Mouse (Mus musculus): ENCODE results near the gene Fance. TPM values are rescaled to one million over a fixed set of nuclear protein-coding genes. Genes with fewer than 3 reads are reported as not detected.
"Not testable (repeated sequence)": the region's sequence is repeated elsewhere in the genome, so short reads cannot be mapped to it uniquely, and the experiment has no call there.

Fance gene
- polyA plus RNA-seq, 1 experiment from 2014 or later = 34.0 TPM

DNA sequence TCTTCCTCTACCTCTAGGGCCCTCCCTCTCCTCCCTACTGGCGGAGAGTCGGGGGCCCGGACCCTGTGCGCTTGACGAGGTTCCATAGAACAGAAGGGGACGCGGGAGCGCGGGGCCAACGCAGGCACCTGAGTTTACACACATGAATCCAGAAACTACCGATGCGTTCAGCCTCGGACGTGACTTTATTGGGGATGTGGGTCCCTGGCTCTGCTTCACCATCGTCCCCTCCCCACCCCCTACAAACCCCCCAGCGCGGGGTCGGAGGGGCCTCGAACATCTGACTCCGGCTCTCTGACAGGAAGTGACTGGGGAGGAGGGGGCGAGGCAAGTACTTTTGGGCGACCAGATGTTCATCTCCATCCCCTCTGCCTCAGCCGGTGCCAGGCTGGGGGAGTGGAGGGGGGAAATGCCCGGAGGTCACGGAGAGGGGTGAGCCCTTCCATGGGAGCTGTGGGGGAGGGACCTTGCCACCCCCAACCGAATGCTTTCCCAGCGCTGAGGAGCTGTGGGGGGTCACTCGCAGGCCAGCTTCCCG, 38.1 kb downstream of the Fance start:
- ATAC-seq (ENCODE audit: low FRiP score, low TSS enrichment) = no peak
- Histone ChIP-seq H3K4me2 (replicated peaks; ENCODE audit: low read depth, low read length) (peak overlapping the region; percentile 96), H3K27me3 (ENCODE audit: insufficient read depth, low read length) (no peaks in the 10 kb centered on the region), H3K4me1 (ENCODE audit: insufficient read depth, low read length) (peaks cover 43% of the 10 kb centered on the region), H3K9ac (replicated peaks; ENCODE audit: low read length) (peak overlapping the region; percentile 94), H3K36me3 (ENCODE audit: insufficient read depth, low read length) (no peaks in the 10 kb centered on the region), H3K4me3 (ENCODE audit: low read length) (peak overlapping the region; percentile 88), H3K27ac (ENCODE audit: low read length) (peak overlapping the region; percentile 99), H3K9me3 (ENCODE audit: low read length) (no peaks in the 10 kb centered on the region)
- WGBS = 1% methylated on average over 29 of the region's 29 CpGs

GRCm38 (mm10) chr17:28352018-28352417, 38.7 kb downstream of the Fance start:
- Histone ChIP-seq H3K4me3 (ENCODE audit: low read length) (peak overlapping the region; percentile 88; the same call in 1 of the 2 replicates), H3K4me2 (replicated peaks; ENCODE audit: low read depth, low read length) (peak overlapping the region; percentile 96), H3K36me3 (ENCODE audit: insufficient read depth, low read length) (no peaks in the 10 kb centered on the region), H3K27me3 (ENCODE audit: insufficient read depth, low read length) (no peaks in the 10 kb centered on the region), H3K27ac (ENCODE audit: low read length) (peak overlapping the region; percentile 99), H3K9ac (replicated peaks; ENCODE audit: low read length) (peak overlapping the region; percentile 94), H3K4me1 (ENCODE audit: insufficient read depth, low read length) (peaks cover 37% of the 10 kb centered on the region), H3K9me3 (ENCODE audit: low read length) (no peaks in the 10 kb centered on the region)
- 15% methylated on average over 11 of the region's 11 CpGs for WGBS
- no peak for ATAC-seq (ENCODE audit: low FRiP score, low TSS enrichment)

DNA sequence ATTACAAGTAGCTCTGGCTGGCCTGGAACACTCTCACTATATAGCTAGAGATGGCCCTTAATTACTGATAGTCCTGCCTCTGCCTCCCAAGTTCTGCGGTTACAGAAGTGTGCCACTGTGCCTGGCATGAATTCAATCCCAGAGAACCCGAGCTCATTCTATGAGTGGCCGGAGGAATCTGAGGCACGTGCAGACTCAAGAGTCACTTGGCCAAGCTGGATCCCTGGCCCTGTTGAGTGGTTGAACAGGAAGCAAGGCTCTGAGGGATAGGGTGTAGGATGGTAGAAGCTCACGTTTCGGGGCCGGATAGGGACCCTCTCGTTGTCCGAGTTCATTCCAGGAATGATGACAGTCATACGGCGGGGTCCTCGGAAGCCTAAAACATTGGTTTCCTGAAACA, 42.6 kb downstream of the Fance start:
- no peak overlapping the region for H3K27ac ChIP-seq (ENCODE audit: low read length)
- WGBS = 78% methylated on average over 12 of the region's 12 CpGs
- H3K9ac ChIP-seq (replicated peaks; ENCODE audit: low read length) = no peak overlapping the region
- no peak for ATAC-seq (ENCODE audit: low FRiP score, low TSS enrichment)
- no peak overlapping the region for H3K4me3 ChIP-seq (ENCODE audit: low read length)
- H3K9me3 ChIP-seq (ENCODE audit: low read length) = no peaks in the 10 kb centered on the region
- H3K36me3 ChIP-seq (ENCODE audit: insufficient read depth, low read length) = no peaks in the 10 kb centered on the region
- no peaks in the 10 kb centered on the region; the same call in 1 of the 2 replicates for H3K27me3 ChIP-seq (ENCODE audit: insufficient read depth, low read length)
- no peak overlapping the region for H3K4me2 ChIP-seq (replicated peaks; ENCODE audit: low read depth, low read length)
- peaks cover 10% of the 10 kb centered on the region for H3K4me1 ChIP-seq (ENCODE audit: insufficient read depth, low read length)

- not testable (repeated sequence) for H3K27ac ChIP-seq (ENCODE audit: low read length); H3K36me3 ChIP-seq (ENCODE audit: insufficient read depth, low read length); H3K9ac ChIP-seq (replicated peaks; ENCODE audit: low read length); H3K9me3 ChIP-seq (ENCODE audit: low read length); H3K4me3 ChIP-seq (ENCODE audit: low read length)
- Histone ChIP-seq H3K4me2 (replicated peaks; ENCODE audit: low read depth, low read length) (0 out of 2 replicates have a peak overlapping the region, but pooled peaks have one; percentile 11), H3K27me3 (ENCODE audit: insufficient read depth, low read length) (peaks cover 10% of the 10 kb centered on the region), H3K4me1 (ENCODE audit: insufficient read depth, low read length) (peaks cover 17% of the 10 kb centered on the region)
- 19% methylated on average over 22 of the region's 24 CpGs for WGBS
- peak; percentile 21; the same call in 1 of the 2 replicates for ATAC-seq (ENCODE audit: low FRiP score, low TSS enrichment)
These were observed 45.4 kb downstream of the Fance start for GRCm38 (mm10) chr17:28358576-28359261.

DNA sequence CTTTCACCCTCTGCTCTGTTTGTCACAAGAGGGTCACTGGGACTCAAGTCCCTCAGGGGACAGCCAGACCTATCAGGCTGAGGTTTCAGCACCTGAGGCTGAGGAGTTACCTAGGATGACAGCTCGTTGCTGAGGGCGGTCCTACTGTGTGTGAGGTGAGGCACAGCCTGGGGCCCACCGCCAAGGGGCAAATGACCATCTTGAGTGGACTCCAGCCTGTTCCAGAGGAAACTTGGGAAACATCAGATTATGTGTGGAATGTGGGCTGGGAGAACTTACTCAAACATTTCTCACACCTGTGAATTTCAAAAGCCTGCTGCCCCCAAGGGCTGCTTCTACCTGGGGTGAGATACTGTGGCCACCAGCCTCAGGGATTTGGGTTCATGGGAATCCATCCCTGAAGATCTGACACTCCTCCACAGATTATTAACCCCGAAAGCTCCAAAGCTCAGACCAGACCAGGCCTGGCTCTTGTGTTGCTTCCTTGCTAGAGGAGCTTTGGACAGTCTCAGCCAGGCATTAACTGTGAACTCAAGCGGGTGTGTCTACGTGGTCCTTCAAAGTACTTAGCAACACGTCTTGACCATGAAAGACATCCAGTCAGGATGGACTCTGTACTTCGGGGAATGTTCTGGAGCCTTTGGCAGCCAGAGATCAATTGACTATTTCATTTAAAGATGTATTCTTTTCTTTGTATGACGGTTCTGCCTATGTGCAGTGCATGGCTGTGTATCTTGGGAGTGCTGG, 47.4 kb downstream of the Fance start:
- Histone ChIP-seq H3K4me2 (replicated peaks; ENCODE audit: low read depth, low read length) (no peak overlapping the region), H3K9me3 (ENCODE audit: low read length) (no peaks in the 10 kb centered on the region), H3K9ac (replicated peaks; ENCODE audit: low read length) (no peak overlapping the region), H3K4me3 (ENCODE audit: low read length) (no peak overlapping the region), H3K27ac (ENCODE audit: low read length) (no peak overlapping the region), H3K27me3 (ENCODE audit: insufficient read depth, low read length) (peaks cover 28% of the 10 kb centered on the region), H3K4me1 (ENCODE audit: insufficient read depth, low read length) (peaks cover 28% of the 10 kb centered on the region), H3K36me3 (ENCODE audit: insufficient read depth, low read length) (no peaks in the 10 kb centered on the region)
- 73% methylated on average over 9 of the region's 9 CpGs for WGBS
- ATAC-seq (ENCODE audit: low FRiP score, low TSS enrichment) = no peak

DNA sequence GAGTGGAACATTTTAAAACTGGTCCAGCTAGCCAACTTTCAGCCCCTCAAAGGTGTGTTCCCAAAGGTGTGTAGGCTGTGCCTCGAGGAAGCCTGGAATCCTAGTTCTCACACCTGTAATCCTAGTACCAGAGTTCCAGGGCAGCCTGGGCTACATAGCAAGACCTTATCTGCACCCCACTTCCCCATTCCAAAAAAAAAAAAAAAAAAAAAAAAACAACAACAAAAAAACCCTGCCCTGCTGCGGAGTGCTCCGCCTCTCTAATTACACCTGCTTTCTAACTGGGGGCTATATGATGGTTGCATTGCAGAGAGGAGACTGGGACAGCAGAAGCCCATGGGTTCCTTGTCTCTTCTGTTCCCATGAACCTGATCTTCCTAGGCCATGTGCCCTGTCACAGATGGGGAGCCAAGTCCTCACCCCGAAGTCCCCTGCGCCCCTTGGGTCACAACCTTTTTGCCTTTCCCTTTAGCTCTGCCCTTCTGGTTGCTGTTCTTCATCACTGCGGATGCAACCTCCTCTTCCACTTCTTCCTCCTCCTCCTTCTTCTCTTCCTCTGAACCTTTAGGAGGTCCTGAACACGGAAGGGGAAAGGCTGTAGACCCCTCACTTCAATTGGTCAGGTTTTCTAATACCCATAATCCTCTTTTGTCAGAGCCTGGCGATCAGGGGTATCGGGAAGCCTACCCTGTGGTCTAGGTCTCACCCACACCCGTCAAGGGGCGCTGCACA, 48.8 kb downstream of the Fance start:
- peaks cover 28% of the 10 kb centered on the region for H3K4me1 ChIP-seq (ENCODE audit: insufficient read depth, low read length)
- no peak overlapping the region for H3K27ac ChIP-seq (ENCODE audit: low read length)
- peak overlapping the region; percentile 42 for H3K4me3 ChIP-seq (ENCODE audit: low read length)
- ATAC-seq (ENCODE audit: low FRiP score, low TSS enrichment) = no peak
- H3K27me3 ChIP-seq (ENCODE audit: insufficient read depth, low read length) = peaks cover 28% of the 10 kb centered on the region
- no peaks in the 10 kb centered on the region for H3K36me3 ChIP-seq (ENCODE audit: insufficient read depth, low read length)
- H3K4me2 ChIP-seq (replicated peaks; ENCODE audit: low read depth, low read length) = peak overlapping the region; percentile 60
- H3K9ac ChIP-seq (replicated peaks; ENCODE audit: low read length) = peak overlapping the region; percentile 58
- 40% methylated on average over 11 of the region's 11 CpGs for WGBS
- no peaks in the 10 kb centered on the region for H3K9me3 ChIP-seq (ENCODE audit: low read length)

DNA sequence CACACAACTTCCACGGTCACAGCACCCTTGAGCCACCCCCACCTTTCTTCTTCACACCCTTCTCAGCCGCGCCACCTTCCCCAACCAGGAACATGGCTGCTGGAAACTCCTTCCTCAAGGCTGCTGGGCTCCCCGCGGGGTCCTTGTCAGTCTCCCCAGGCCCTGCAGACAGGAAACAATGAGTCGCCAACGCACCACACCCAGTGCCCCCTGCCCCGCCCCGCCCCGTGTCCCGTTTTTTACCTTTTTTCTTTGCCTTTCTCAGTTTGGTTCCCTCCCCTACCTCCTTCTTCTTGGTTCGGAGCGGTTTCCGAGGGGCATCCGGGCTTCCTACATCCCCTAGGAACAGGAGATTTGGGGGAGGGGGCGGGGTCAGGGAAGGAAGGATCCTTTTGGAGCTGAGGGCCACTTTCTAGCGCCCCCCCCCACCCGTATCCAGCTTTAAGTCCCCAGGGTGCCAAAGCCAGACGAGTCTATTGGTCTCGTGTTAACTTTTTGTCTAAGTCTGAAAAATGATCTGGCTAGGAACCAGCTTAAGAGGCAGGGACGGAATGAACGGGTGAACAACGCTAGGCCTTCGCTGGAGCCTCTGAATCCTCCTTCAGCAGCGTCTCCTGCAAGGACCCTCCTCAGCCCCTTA, 49.5 kb downstream of the Fance start:
- H3K36me3 ChIP-seq (ENCODE audit: insufficient read depth, low read length) = no peaks in the 10 kb centered on the region
- no peak overlapping the region for H3K27ac ChIP-seq (ENCODE audit: low read length)
- H3K4me2 ChIP-seq (replicated peaks; ENCODE audit: low read depth, low read length) = peak overlapping the region; percentile 60
- 3% methylated on average over 25 of the region's 25 CpGs for whole genome bisulfite sequencing
- peak overlapping the region; percentile 58 for H3K9ac ChIP-seq (replicated peaks; ENCODE audit: low read length)
- H3K9me3 ChIP-seq (ENCODE audit: low read length) = no peaks in the 10 kb centered on the region
- peaks cover 28% of the 10 kb centered on the region for H3K4me1 ChIP-seq (ENCODE audit: insufficient read depth, low read length)
- no peak for ATAC-seq (ENCODE audit: low FRiP score, low TSS enrichment)
- H3K27me3 ChIP-seq (ENCODE audit: insufficient read depth, low read length) = peaks cover 28% of the 10 kb centered on the region
- H3K4me3 ChIP-seq (ENCODE audit: low read length) = peak overlapping the region; percentile 42

DNA sequence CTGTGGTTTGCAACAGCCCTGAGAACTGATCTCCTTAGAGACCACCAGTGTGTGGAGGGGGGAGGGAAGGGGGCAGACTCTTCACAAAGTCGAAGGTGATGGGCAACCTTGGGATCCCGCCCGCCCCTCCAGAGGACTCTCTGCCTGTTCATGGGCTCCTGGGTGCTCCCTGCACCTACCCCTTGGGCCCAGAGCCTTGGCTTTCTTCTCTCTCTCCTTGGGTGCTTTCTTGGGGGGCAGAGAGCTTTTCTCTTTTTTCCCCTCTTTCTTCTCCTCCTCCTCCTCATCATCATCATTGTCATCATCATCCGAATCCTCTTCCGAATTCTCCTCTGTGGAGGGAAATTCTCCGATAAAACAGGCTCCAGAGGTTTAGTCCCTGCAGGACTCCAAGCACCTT, 50.2 kb downstream of the Fance start:
- H3K4me2 ChIP-seq (replicated peaks; ENCODE audit: low read depth, low read length) = peak overlapping the region; percentile 60
- no peaks in the 10 kb centered on the region for H3K9me3 ChIP-seq (ENCODE audit: low read length)
- 14% methylated on average over 6 of the region's 6 CpGs for WGBS
- no peak for ATAC-seq (ENCODE audit: low FRiP score, low TSS enrichment)
- H3K9ac ChIP-seq (replicated peaks; ENCODE audit: low read length) = peak overlapping the region; percentile 58; the same call in 1 of the 2 replicates
- peaks cover 28% of the 10 kb centered on the region for H3K27me3 ChIP-seq (ENCODE audit: insufficient read depth, low read length)
- H3K27ac ChIP-seq (ENCODE audit: low read length) = no peak overlapping the region
- no peaks in the 10 kb centered on the region for H3K36me3 ChIP-seq (ENCODE audit: insufficient read depth, low read length)
- H3K4me1 ChIP-seq (ENCODE audit: insufficient read depth, low read length) = peaks cover 28% of the 10 kb centered on the region
- H3K4me3 ChIP-seq (ENCODE audit: low read length) = 0 out of 2 replicates have a peak overlapping the region, but pooled peaks have one; percentile 31

DNA sequence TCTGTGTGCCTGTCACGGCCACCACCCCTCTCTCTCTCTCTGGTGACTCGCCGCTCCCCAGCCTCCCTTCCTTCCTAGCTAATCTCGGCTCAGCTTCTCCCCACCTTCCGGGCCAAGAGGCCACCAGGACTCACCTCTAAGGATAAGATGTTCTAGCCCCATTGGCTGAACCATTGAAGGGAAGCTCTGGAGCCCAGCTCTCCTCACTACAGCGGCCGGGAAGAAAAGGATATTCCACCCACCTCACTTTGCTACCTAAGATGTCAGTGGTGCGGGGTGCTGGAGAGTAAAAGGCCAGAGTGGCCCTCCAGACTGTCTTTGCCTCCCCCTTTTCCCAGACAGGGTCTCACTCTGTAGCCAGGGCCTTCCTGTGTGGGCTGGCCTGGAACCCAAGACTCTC, 51.8 kb downstream of the Fance start, which contains the start of gene Tulp1:
Tulp1 (minus strand) TSS at position 101 of the 400 bp plus-strand sequence.
- Histone ChIP-seq H3K4me2 (replicated peaks; ENCODE audit: low read depth, low read length) (peak within 1 kb of the TSS; percentile 53), H3K27ac (ENCODE audit: low read length) (no peak within 1 kb of the TSS), H3K27me3 (ENCODE audit: insufficient read depth, low read length) (peaks cover 28% of the 10 kb centered on the region), H3K9ac (replicated peaks; ENCODE audit: low read length) (peak within 1 kb of the TSS; percentile 48), H3K9me3 (ENCODE audit: low read length) (no peaks in the 10 kb centered on the region), H3K4me3 (ENCODE audit: low read length) (peak within 1 kb of the TSS; percentile 31), H3K36me3 (ENCODE audit: insufficient read depth, low read length) (no peaks in the 10 kb centered on the region), H3K4me1 (ENCODE audit: insufficient read depth, low read length) (peaks cover 28% of the 10 kb centered on the region)
- 47% methylated on average over 8 of the region's 8 CpGs for WGBS
- ATAC-seq (ENCODE audit: low FRiP score, low TSS enrichment) = no peak

Measured in kidney, embryonic 16.5 days (tissue).